Mouse (Mus musculus) spleen, adult 10 weeks (tissue): Measurements from ENCODE around the gene Fer1l5. TPM values are rescaled to one million over a fixed set of nuclear protein-coding genes. Genes with fewer than 3 reads are reported as not detected.

Source experiments
- polyA plus RNA-seq: library from polyadenylated mRNA; stranded (reverse); fragments of 350-450 nt; fragmentation: Illumina TruSeq; extraction: RNeasy Lipid Tissue Mini Kit (QIAGEN cat#74804); gene quantifications from one replicate; pipeline ENCODE4 v1.2.3, GENCODE M21; 2015; ENCODE audit warnings: low replicate concordance; ENCODE audit not compliant: insufficient read depth

Gene Fer1l5
- polyA plus RNA-seq, result not detected

GRCm38 (mm10) chr1:36371934-36372845 lies at the start of gene Fer1l5:
Gene Fer1l5, plus strand, starts transcription at chr1:36372291.

GRCm38 (mm10) chr1:36368969-36369645 lies 3.0 kb upstream of the Fer1l5 start, which contains the start of gene Kansl3:
Gene Kansl3, minus strand, starts transcription at chr1:36369181.

GRCm38 (mm10) chr1:36444471-36445464 lies 72.7 kb downstream of the Fer1l5 start, which contains the start of gene Lman2l:
Gene Lman2l, minus strand, starts transcription at chr1:36445271.

GRCm38 (mm10) chr1:36471181-36472105 lies 99.4 kb downstream of the Fer1l5 start, which contains the start of gene Cnnm4:
Gene Cnnm4, plus strand, starts transcription at chr1:36471620.

Other genes with a start within 250 kb of the Fer1l5 start
- gene Uggt1, start 127.6 kb upstream of the Fer1l5 start, polyA plus RNA-seq, result 62.9 TPM
- 166 TPM for gene Neurl3, start 97.6 kb upstream of the Fer1l5 start, polyA plus RNA-seq
- 18.2 TPM for gene Arid5a, start 64.6 kb upstream of the Fer1l5 start, polyA plus RNA-seq
- 39.1 TPM for gene Kansl3, start 3.1 kb upstream of the Fer1l5 start, polyA plus RNA-seq
- 30.2 TPM for gene Lman2l, start 73.0 kb downstream of the Fer1l5 start, polyA plus RNA-seq
- gene Cnnm4, start 99.3 kb downstream of the Fer1l5 start, polyA plus RNA-seq, result 5.4 TPM
- 9.5 TPM for gene Cnnm3, start 139.6 kb downstream of the Fer1l5 start, polyA plus RNA-seq
- 18.8 TPM for gene Ankrd23, start 164.6 kb downstream of the Fer1l5 start, polyA plus RNA-seq
- gene Gm42417, start 167.1 kb downstream of the Fer1l5 start, polyA plus RNA-seq, result 0.57 TPM
- 9.2 TPM for gene Ankrd39, start 175.2 kb downstream of the Fer1l5 start, polyA plus RNA-seq
- 7.5 TPM for gene Sema4c, start 186.1 kb downstream of the Fer1l5 start, polyA plus RNA-seq